Mouse (Mus musculus) heart, embryonic 14.5 days (tissue): ENCODE data around the gene Thrb. TPM values are rescaled to one million over a fixed set of nuclear protein-coding genes. Genes with fewer than 3 reads are reported as not detected.

ENCODE experiments used
- ATAC-seq: fragments of 200-750 bp; cut with Nextera tagmentation; 2 replicates; pipeline ENCODE4 v1.8.0; 2017; ENCODE audit warnings: low read depth, moderate TSS enrichment; ENCODE audit not compliant: insufficient number of reproducible peaks, insufficient read depth, low FRiP score
- H3K27ac ChIP-seq, 2 experiments: fragments of 200-500 bp in 1 of 2; fragments of 300-500 bp in 1 of 2; sonication (generic) in 1 of 2; replicated peaks in 1 of 2; 2 replicates each; pipeline ENCODE4 v1.5.1; 2012 to 2014; ENCODE audit warnings: low read depth in 2 of 2, low read length in 2 of 2, control low read depth in 1 of 2, mild to moderate bottlenecking in 1 of 2, mixed read lengths in 1 of 2; ENCODE audit not compliant: control insufficient read depth in 1 of 2, insufficient read depth in 1 of 2
- H3K27me3 ChIP-seq: fragments of 300-500 bp; sonication (generic); 2 replicates; pipeline ENCODE4 v1.6.1; 2014; ENCODE audit warnings: mild to moderate bottlenecking, low read length, control low read depth; ENCODE audit not compliant: control insufficient read depth, insufficient read depth
- H3K36me3 ChIP-seq: fragments of 300-500 bp; sonication (generic); 2 replicates; pipeline ENCODE4 v1.6.1; 2014; ENCODE audit warnings: mild to moderate bottlenecking, control low read depth, low read length, mixed read lengths; ENCODE audit not compliant: control insufficient read depth, insufficient read depth
- H3K4me1 ChIP-seq, 2 experiments: fragments of 200-500 bp in 1 of 2; fragments of 300-500 bp in 1 of 2; sonication (generic) in 1 of 2; 2 replicates each; pipeline ENCODE4 v1.6.1; 2012 to 2014; ENCODE audit warnings: low read length in 2 of 2, control low read depth in 1 of 2, mixed read lengths in 1 of 2; ENCODE audit not compliant: control insufficient read depth in 2 of 2, insufficient read depth in 2 of 2
- H3K4me2 ChIP-seq: fragments of 300-500 bp; sonication (generic); 2 replicates; pipeline ENCODE4 v1.6.1; 2014; ENCODE audit warnings: mild to moderate bottlenecking, low read length
- H3K4me3 ChIP-seq, 2 experiments: fragments of 200-500 bp in 1 of 2; fragments of 300-500 bp in 1 of 2; sonication (generic) in 1 of 2; 2 replicates each; pipeline ENCODE4 v1.5.1; 2012 to 2014; ENCODE audit warnings: low read length in 2 of 2, mild to moderate bottlenecking in 2 of 2, control low read depth in 1 of 2, low read depth in 1 of 2, moderate library complexity in 1 of 2; ENCODE audit not compliant: control insufficient read depth in 1 of 2, insufficient read depth in 1 of 2
- H3K9ac ChIP-seq: fragments of 300-500 bp; sonication (generic); 2 replicates; pipeline ENCODE4 v1.6.1; 2014; ENCODE audit warnings: mild to moderate bottlenecking, low read length
- H3K9me3 ChIP-seq: fragments of 300-500 bp; sonication (generic); 2 replicates; pipeline ENCODE4 v1.6.1; 2016; ENCODE audit warnings: low read length, control low read depth; ENCODE audit not compliant: control insufficient read depth
- WGBS: fragments of 180-500 bp; shearing (Covaris S2); extraction: QIAGEN DNeasy Blood & Tissue Kit; methylation state at CpG from one replicate; pipeline ENCODE4 v1.1.7; 2014; 5-methylcytosine and 5-hydroxymethylcytosine counted together
- polyA plus RNA-seq: library from polyadenylated mRNA; unstranded; fragments of >200 nt; fragmentation: Nextera tagmentation; extraction: Ambion mirVana; gene quantifications from 2 replicates; pipeline ENCODE4 v1.2.1, GENCODE M21; 2014

The Thrb gene
- polyA plus RNA-seq, 1 experiment from 2014 or later, result 1.5 TPM

- H3K27me3 ChIP-seq, result no peaks in the 10 kb centered on the region
- H3K9ac ChIP-seq, result no peak overlapping the region
- no peak overlapping the region for H3K4me2 ChIP-seq
- H3K9me3 ChIP-seq, result no peaks in the 10 kb centered on the region
- no peak overlapping the region for H3K4me3 ChIP-seq
- H3K27ac ChIP-seq, result no peak overlapping the region
- ATAC-seq, result no peak
- H3K36me3 ChIP-seq, result no peaks in the 10 kb centered on the region
- H3K4me1 ChIP-seq, result 0 out of 4 replicates have a peak, but pooled peaks cover 0 to 3% of the 10 kb centered on the region in 2 experiments
- WGBS, result 81% methylated on average over 5 of the region's 5 CpGs
Measured at GRCm38 (mm10) chr14:17655084-17655483, 5.0 kb upstream of the Thrb start.

GRCm38 (mm10) chr14:17659031-17659430 is 1.0 kb upstream of the Thrb start:
- Histone ChIP-seq H3K27ac (no peak overlapping the region), H3K4me2 (peak overlapping the region; percentile 100), H3K9ac (peak overlapping the region; percentile 74; the same call in 1 of the 2 replicates), H3K4me1 (peaks cover 3 to 10% of the 10 kb centered on the region in 2 experiments; a peak in 1 of 4 replicates), H3K9me3 (no peaks in the 10 kb centered on the region), H3K4me3 (peak overlapping the region; percentile 48 to 69), H3K36me3 (no peaks in the 10 kb centered on the region), H3K27me3 (peaks cover 19% of the 10 kb centered on the region)
- WGBS, result under 1% methylated on average over 9 of the region's 10 CpGs
- peak; percentile 60; the same call in 1 of the 2 replicates for ATAC-seq

GRCm38 (mm10) chr14:17660329-17661099 is 453 bp downstream of the Thrb start:
- WGBS, result under 1% methylated on average over 81 of the region's 82 CpGs
- Histone ChIP-seq H3K27ac (no peak overlapping the region), H3K4me2 (peak overlapping the region; percentile 100), H3K4me1 (peaks cover 3 to 10% of the 10 kb centered on the region in 2 experiments; a peak in 1 of 4 replicates), H3K36me3 (no peaks in the 10 kb centered on the region), H3K9me3 (no peaks in the 10 kb centered on the region), H3K4me3 (peak overlapping the region; percentile 69 to 72), H3K9ac (peak overlapping the region; percentile 74), H3K27me3 (peaks cover 19% of the 10 kb centered on the region)
- ATAC-seq, result peak; percentile 85

GRCm38 (mm10) chr14:17661100-17661521 is 1.1 kb downstream of the Thrb start:
- peak; percentile 15; the same call in 1 of the 2 replicates for ATAC-seq
- under 1% methylated on average over 16 of the region's 16 CpGs for WGBS
- Histone ChIP-seq H3K4me2 (peak overlapping the region; percentile 100), H3K27ac (no peak overlapping the region), H3K4me1 (peaks cover 3 to 10% of the 10 kb centered on the region in 2 experiments; a peak in 1 of 4 replicates), H3K9me3 (no peaks in the 10 kb centered on the region), H3K9ac (peak overlapping the region; percentile 74), H3K27me3 (peaks cover 19% of the 10 kb centered on the region), H3K36me3 (no peaks in the 10 kb centered on the region), H3K4me3 (peak overlapping the region; percentile 69 to 72)

GRCm38 (mm10) chr14:17662087-17662486 is 2.0 kb downstream of the Thrb start:
- H3K27ac ChIP-seq, result no peak overlapping the region
- H3K9me3 ChIP-seq, result no peaks in the 10 kb centered on the region
- H3K27me3 ChIP-seq, result peaks cover 19% of the 10 kb centered on the region
- no peaks in the 10 kb centered on the region for H3K36me3 ChIP-seq
- peaks cover 3 to 10% of the 10 kb centered on the region in 2 experiments; a peak in 1 of 4 replicates for H3K4me1 ChIP-seq
- WGBS, result 46% methylated on average over 5 of the region's 5 CpGs
- H3K4me3 ChIP-seq, result no peak overlapping the region
- no peak overlapping the region for H3K4me2 ChIP-seq
- H3K9ac ChIP-seq, result no peak overlapping the region
- ATAC-seq, result no peak

- Histone ChIP-seq H3K4me3 (no peak overlapping the region), H3K36me3 (no peaks in the 10 kb centered on the region), H3K9ac (no peak overlapping the region), H3K9me3 (no peaks in the 10 kb centered on the region), H3K4me2 (no peak overlapping the region), H3K27ac (no peak overlapping the region), H3K27me3 (no peaks in the 10 kb centered on the region), H3K4me1 (no peaks in the 10 kb centered on the region)
- no peak for ATAC-seq
- 89% methylated on average over 1 of the region's 1 CpGs for WGBS
Measured at GRCm38 (mm10) chr14:17674335-17674734, 14.3 kb downstream of the Thrb start.

- H3K4me3 ChIP-seq, result no peak overlapping the region
- H3K9ac ChIP-seq, result no peak overlapping the region
- no peaks in the 10 kb centered on the region for H3K36me3 ChIP-seq
- H3K4me2 ChIP-seq, result no peak overlapping the region
- WGBS, result 57% methylated on average over 3 of the region's 3 CpGs
- no peak for ATAC-seq
- H3K9me3 ChIP-seq, result no peaks in the 10 kb centered on the region
- no peaks in the 10 kb centered on the region for H3K27me3 ChIP-seq
- H3K4me1 ChIP-seq, result no peaks in the 10 kb centered on the region
- no peak overlapping the region for H3K27ac ChIP-seq
Measured at GRCm38 (mm10) chr14:17675214-17675613, 15.2 kb downstream of the Thrb start.
